Mouse (Mus musculus) kidney, adult 2 months (tissue): ENCODE measurements at regions not wholly inside any gene's neighbourhood (a gene's known extent, or its start where the extent isn't known, plus 50 kb on each side); places are given as distances from the start of the nearest gene placed in this dataset.

ENCODE experiments used
- CTCF ChIP-seq: fragments of 200-500 bp; conservative IDR thresholded peaks from 2 replicates; pipeline ENCODE4 v1.5.1; 2011; ENCODE audit warnings: low read depth, mild to moderate bottlenecking, control low read depth, low read length, moderate library complexity, mixed read lengths; ENCODE audit not compliant: insufficient read depth, insufficient read length
- POLR2A ChIP-seq: fragments of 200-500 bp; IDR thresholded peaks from one replicate; pipeline ENCODE4 v1.6.1; 2011; ENCODE audit warnings: low read depth, low read length, control low read depth

DNA sequence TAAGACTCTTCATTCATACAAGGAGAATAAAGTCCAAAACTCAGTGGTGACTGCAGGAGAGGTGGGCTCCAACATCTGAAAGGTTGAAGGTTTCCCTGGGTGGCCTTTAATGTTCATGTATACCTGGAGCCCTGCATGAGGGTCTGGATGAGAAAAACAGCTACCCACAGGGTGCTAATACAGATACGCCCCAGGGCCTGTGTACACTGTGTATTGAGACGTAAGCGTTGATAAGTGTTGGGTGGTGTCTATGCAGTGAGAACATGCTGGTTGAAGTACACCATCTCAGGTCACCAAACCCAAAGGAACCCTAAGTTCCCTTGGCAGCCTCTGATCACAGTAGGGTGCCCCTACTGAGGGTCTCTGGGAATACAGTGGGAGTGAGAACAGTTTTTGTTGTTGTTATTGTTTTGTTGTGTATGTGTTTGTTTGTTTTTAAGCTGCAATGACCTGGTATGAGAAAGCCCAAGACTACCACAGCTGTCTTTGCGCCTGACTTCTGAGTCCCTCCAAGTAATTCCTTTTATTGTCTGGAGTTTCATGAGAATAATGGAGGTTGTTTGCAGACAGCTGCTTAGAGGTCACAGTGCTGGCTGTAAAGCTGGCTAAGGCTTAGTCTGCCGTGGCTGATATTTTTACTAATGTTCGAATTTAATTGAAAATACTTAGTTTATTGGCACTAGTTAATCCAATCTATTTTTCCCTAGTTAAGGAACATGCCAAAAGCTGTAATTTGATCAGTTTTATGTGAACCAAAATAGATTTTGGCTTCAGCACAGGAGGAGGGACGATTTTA is 217.5 kb downstream of the Gm5447 start:
- TF ChIP-seq POLR2A (no peak), CTCF (no peak)
